Mouse (Mus musculus): Measurements from ENCODE around the gene Fam111a.
A peak's percentile ranks its signal among the peaks of the same experiment; 100 is the strongest.
"Not testable (repeated sequence)": the region's sequence is repeated elsewhere in the genome, so short reads cannot be mapped to it uniquely, and the experiment has no call there.

Fam111a gene

GRCm38 (mm10) chr19:12545440-12545839, at the start of gene Fam111a:
Fam111a (plus strand) TSS chr19:12545740.
- DNase-seq: not testable (repeated sequence)

DNA sequence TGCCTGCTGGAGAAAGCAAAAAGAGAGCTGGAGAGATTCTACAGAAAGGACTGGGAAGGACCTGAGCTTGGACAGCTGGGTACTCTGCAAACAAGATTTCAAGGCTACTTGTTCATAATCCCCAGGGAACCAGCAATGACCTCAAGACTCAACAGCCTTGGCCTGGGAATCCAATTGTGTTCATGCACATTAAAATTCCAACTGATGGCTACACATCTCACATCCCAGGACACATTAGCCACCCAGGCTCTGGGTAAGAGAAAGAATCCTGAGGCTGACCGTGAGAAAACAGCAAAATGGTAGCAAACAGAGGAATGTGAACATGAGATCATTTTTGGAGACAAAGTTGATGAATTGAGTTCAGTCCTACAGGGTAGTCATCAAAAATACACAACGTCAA, 49.3 kb upstream of the Fam111a start:
- no peak for DNase-seq

DNA sequence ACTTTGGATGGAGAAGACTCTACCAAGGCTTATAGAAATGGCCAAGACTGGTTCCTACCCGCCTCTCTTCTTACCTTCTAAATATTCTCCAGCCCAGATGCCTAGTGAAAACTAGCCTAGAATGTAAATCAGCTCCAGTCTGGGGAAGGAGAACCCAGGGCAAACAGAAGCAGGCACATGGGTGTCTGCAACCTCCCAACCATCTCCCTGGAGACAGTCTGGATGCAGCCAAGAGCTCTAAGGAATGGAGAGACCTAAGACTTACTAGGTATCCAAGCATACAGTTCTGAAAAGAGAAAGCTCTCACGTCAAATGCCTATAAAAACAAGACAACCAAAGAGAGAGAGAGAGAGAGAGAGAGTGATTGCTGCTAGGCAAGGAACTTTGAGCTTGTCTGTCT, 47.6 kb upstream of the Fam111a start:
- DNase-seq: no peak

DNA sequence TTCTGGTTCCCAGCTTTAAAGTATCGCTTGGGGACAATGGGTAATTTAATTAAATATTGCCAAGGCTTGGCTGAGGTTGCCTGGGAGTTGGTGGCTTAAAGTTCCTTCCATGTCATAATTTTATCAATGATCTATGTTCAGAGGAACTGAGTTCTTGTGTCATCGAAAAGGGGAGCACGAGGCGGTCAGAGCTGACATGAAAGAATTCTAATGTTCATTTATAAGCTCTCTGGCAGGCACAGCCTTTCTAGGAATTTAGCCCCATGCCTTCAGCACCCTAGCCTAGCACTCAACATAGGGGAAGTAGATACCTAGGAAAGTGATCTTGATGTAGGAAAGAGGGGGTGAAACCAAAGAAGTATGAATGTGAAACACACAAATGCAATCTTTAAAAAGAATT, 47.2 kb upstream of the Fam111a start:
- DNase-seq: no peak

DNA sequence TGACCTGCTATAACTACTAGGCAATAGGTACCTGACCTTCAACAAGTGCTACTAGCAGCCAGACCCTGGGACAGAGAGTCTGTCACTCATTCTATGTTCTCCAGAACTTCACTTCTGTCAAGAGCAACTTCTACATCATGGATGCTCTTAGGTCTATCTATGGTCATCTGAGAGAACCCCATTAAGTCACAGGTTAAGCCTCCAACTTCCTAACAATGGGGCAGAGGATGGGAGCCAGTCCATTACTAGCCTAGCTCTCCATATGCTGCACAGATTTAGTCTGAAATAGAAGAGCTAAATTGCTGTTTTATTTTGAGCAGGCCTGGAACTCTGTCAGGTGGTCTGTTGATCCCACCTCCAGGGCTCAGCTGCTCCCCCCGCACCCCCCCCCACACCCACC, 46.6 kb upstream of the Fam111a start:
- no peak for DNase-seq

DNA sequence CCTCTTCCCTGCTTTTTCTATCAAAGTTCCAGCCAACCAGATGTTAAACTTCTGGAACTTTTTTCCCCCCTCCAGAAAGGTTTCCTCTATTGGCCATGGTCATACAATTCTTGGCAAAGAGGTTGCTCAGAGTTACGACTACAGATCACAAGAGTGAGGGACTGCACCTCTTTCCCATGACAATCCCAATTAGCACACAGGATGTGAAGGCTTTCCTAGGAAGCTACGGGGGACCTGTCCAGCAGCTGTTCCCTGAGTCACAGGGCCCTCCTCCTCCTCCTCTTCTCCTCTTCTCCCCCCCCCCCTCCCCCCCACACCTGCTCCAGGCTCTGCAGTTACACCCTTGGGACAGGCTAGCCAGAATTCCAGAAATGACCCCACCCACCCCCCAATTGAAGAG, 46.1 kb upstream of the Fam111a start:
- DNase-seq: no peak

GRCm38 (mm10) chr19:12500124-12500523, 45.4 kb upstream of the Fam111a start:
- peak; percentile 48 to 67 for DNase-seq

DNA sequence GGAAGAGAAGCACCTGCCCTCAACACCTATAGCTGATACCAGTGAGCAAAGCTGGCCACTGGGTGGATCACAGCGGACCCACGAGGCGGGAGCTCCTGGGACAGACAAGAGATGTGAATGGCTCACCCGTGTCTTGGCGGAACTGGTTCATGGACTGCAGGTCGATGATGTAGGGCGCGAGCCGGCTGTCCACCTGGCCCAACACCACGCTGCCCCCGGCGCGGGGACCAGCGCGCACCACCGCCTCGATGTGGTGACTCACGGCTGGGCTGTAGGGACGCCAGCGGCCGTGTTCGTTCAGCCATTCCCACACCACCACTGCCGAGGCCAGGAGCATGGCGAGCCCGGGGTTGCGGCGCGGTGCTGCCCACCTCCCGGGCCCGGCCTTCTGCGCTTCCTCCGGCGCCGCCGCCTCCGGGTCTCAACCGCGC, 44.6 kb upstream of the Fam111a start:
- DNase-seq: peak; percentile 63 to 71

DNA sequence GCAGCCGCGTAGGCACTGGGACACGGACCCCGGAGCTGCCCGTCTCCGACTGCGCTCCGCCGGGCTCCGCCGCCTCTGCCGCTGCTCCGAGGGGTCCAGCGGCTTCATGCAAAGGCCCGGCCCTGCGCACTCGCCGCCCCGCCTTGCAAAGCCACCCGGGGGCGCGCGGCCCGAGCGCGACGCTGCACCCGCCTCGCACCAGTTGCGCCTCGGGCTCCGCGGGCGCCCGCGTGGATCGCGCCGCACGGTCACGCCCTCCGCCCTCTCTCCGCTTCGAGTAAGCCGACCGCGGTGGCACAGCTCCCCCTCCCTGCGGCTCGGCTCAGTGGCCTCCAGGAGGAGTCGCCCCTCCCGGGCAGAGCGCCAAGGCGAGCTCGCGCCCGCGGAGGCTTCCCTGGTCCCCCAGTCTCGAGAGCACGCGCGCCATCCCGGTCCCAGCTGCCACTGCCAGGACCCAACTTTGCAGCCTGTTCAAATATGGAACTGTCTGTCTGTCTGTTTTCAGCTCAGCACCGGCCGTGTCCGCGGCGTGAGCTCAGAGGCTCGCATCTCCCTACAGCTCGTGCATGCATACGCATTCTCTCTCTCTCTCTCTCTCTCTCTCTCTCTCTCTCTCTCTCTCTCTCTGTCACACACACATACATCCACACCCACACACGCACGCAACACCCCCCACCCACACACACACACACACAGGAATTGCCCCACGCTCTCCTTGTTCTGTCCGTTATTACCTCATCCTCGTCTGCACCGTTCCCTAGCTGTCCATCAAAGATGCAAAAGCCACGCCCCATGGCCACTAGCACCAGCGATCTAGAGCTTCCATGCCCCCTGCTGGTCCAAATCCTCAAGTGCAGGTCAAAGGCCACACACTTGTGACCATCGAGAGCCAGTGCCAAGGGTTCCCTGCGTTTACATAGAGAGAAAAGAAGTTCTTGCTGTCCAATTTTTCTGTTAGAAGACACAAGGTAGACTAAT, 43.9 kb upstream of the Fam111a start, which contains the start of gene Dtx4:
Dtx4 (minus strand) TSS at position 85 of the 978 bp plus-strand sequence.
- peak; percentile 94 to 96 for DNase-seq

- no peak for DNase-seq
Observed at GRCm38 (mm10) chr19:12502756-12503155, 42.8 kb upstream of the Fam111a start.

- DNase-seq: no peak
Observed at GRCm38 (mm10) chr19:12514621-12515020, 30.9 kb upstream of the Fam111a start.

- DNase-seq: peak; percentile 52 to 59
Observed at GRCm38 (mm10) chr19:12517671-12518540, 27.6 kb upstream of the Fam111a start.

GRCm38 (mm10) chr19:12518541-12518890, 27.0 kb upstream of the Fam111a start:
- DNase-seq: no peak

DNA sequence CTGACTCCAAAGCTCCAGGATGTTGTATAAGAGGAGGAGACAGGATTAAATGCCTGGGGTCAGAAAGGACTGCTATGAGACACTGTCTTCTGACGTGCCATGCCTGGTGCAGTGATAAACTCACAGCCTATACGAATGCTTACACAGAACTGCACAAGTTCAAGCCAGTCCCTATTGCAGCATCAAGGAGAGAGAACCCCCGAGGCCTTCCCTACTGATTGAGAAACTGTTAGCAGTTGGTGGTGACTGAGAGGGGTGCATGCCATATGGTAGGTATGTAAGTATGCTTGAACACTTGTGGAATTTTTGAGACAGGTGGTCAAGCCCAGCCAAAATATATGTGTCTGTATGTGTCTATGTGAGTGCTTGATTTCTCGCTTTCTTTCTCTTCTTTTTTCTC, 22.2 kb upstream of the Fam111a start:
- no peak for DNase-seq

- no peak for DNase-seq
Observed at GRCm38 (mm10) chr19:12537168-12537567, 8.4 kb upstream of the Fam111a start.

- no peak for DNase-seq
Observed at GRCm38 (mm10) chr19:12539975-12540374, 5.6 kb upstream of the Fam111a start.

GRCm38 (mm10) chr19:12540727-12541126, 4.8 kb upstream of the Fam111a start:
- no peak for DNase-seq

DNA sequence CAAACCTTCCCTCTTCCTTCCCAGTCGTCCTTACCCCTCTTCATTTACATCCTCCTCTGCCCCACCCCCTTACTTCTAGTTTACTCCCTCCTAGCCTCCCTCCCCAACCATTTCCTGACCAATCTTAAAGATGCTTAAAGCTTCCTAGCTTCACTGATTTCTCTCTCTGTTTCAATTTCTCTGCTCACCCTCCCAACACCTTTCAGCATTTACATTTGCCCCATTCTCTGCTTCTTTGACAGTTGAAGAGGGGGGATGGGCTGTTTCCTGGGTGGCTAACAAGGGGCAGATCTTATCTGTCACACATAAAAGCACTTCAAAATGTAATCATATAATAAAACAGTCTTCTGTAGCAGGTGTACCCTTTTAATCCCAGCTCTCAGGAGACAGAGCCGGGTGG, 3.9 kb upstream of the Fam111a start:
- DNase-seq: no peak

DNA sequence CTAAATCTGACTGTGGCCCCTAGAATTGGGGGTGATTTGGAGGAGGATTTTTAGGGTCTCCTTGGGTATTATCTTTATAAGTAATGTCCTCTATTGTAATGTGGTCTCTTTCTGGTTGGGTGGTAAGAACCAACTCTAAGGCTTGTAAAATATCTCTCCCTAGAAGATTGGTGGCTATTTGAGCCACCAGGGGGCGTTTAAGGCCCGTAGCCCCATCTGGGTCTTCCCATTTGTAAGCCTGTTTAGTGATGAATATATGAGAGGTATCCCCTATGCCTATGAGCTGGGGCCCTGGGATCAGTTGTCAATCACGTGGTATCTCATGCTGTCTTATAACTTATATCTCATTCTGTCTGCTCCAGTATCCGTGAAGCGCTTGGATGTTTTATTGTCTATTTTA, 3.6 kb downstream of the Fam111a start:
- DNase-seq: no peak

GRCm38 (mm10) chr19:12550005-12550942, 4.7 kb downstream of the Fam111a start:
- no peak for DNase-seq

DNA sequence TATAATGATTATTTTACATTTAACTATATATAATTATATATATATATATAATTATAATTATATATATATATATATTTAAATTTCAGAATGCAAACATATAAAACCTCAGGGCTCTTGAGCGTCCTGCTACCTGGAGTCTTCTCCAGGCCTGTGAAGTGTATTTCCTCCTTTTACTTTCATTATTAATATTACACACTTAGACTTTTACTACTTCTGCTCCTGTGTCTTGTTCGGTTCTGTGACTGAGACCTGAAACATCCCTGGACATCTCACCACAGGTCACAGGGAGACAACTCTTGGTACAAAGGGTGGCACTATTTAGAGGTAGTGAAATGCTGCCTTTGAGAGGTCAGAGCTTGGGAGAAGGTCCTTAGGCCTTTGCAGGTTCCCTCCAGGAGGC, 10.8 kb downstream of the Fam111a start:
- DNase-seq: no peak

DNA sequence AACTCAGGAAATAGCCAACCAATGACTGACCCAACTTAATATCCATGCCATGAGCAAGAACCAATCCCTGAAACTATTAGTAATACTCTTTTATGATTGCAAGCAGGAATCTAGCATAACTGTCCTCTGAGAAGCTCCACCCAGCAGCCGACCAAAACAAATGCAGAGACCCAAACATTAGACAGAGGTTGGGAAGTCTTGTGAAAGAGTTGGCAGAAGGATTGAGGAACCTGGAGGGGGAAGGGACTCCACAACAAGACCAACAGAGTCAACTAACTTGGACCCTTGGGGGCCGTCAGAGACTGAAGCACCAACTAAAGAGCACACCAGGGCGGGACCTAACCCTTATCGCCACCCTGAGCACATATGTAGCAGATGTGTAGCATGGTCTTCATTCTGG, 12.7 kb downstream of the Fam111a start:
- DNase-seq: no peak
